Mouse (Mus musculus): ENCODE data around the gene Osbpl11. TPM values are rescaled to one million over a fixed set of nuclear protein-coding genes. Genes with fewer than 3 reads are reported as not detected.
"Not testable (repeated sequence)": the region's sequence is repeated elsewhere in the genome, so short reads cannot be mapped to it uniquely, and the experiment has no call there.

Osbpl11 gene
- polyA plus RNA-seq, 1 experiment: 21.2 TPM

GRCm38 (mm10) chr16:33192280-33192679, 7.4 kb downstream of the Osbpl11 start:
- H3K27ac ChIP-seq (ENCODE audit: insufficient read depth, low read length): no peak overlapping the region
- H3K4me3 ChIP-seq (ENCODE audit: insufficient read depth, low read length): no peak overlapping the region
- H3K4me1 ChIP-seq (ENCODE audit: control insufficient read depth, insufficient read depth, low read length): peaks cover 2% of the 10 kb centered on the region; the same call in 1 of the 2 replicates
- TF ChIP-seq POLR2A (IDR thresholded peaks at IDR 0.05; ENCODE audit: low read depth, low read length): no peak
- TF ChIP-seq CTCF (IDR thresholded peaks at IDR 0.05; ENCODE audit: borderline replicate concordance, insufficient read depth, low read length): no peak

GRCm38 (mm10) chr16:33193649-33194048, 8.8 kb downstream of the Osbpl11 start:
- Histone ChIP-seq H3K4me1 (ENCODE audit: control insufficient read depth, insufficient read depth, low read length) (peaks cover 2% of the 10 kb centered on the region; the same call in 1 of the 2 replicates), H3K4me3 (ENCODE audit: insufficient read depth, low read length) (no peak overlapping the region), H3K27ac (ENCODE audit: insufficient read depth, low read length) (no peak overlapping the region)
- TF ChIP-seq CTCF (IDR thresholded peaks at IDR 0.05; ENCODE audit: borderline replicate concordance, insufficient read depth, low read length) (0 out of 2 replicates have a peak, but pooled peaks have one; percentile 40), POLR2A (IDR thresholded peaks at IDR 0.05; ENCODE audit: low read depth, low read length) (no peak)

GRCm38 (mm10) chr16:33195686-33196313, 10.9 kb downstream of the Osbpl11 start:
- no peak overlapping the region for H3K27ac ChIP-seq (ENCODE audit: insufficient read depth, low read length)

GRCm38 (mm10) chr16:33196578-33196977, 11.7 kb downstream of the Osbpl11 start:
- no peak for TF ChIP-seq POLR2A (IDR thresholded peaks at IDR 0.05; ENCODE audit: low read depth, low read length)
- TF ChIP-seq CTCF (IDR thresholded peaks at IDR 0.05; ENCODE audit: borderline replicate concordance, insufficient read depth, low read length): no peak
- Histone ChIP-seq H3K4me3 (ENCODE audit: insufficient read depth, low read length) (no peak overlapping the region), H3K27ac (ENCODE audit: insufficient read depth, low read length) (no peak overlapping the region), H3K4me1 (ENCODE audit: control insufficient read depth, insufficient read depth, low read length) (no peaks in the 10 kb centered on the region; the same call in 1 of the 2 replicates)

More at GRCm38 (mm10) chr16:33195686-33196313, 10.9 kb downstream of the Osbpl11 start:
- TF ChIP-seq CTCF (IDR thresholded peaks at IDR 0.05; ENCODE audit: borderline replicate concordance, insufficient read depth, low read length): no peak
- TF ChIP-seq POLR2A (IDR thresholded peaks at IDR 0.05; ENCODE audit: low read depth, low read length): no peak
- Histone ChIP-seq H3K4me3 (ENCODE audit: insufficient read depth, low read length) (no peak overlapping the region), H3K4me1 (ENCODE audit: control insufficient read depth, insufficient read depth, low read length) (no peaks in the 10 kb centered on the region; the same call in 1 of the 2 replicates)

GRCm38 (mm10) chr16:33200589-33200988, 15.7 kb downstream of the Osbpl11 start:
- no peak for TF ChIP-seq CTCF (IDR thresholded peaks at IDR 0.05; ENCODE audit: borderline replicate concordance, insufficient read depth, low read length)
- no peak for TF ChIP-seq POLR2A (IDR thresholded peaks at IDR 0.05; ENCODE audit: low read depth, low read length)
- Histone ChIP-seq H3K27ac (ENCODE audit: insufficient read depth, low read length) (no peak overlapping the region), H3K4me3 (ENCODE audit: insufficient read depth, low read length) (no peak overlapping the region), H3K4me1 (ENCODE audit: control insufficient read depth, insufficient read depth, low read length) (no peaks in the 10 kb centered on the region)

GRCm38 (mm10) chr16:33210812-33211211, 25.9 kb downstream of the Osbpl11 start:
- no peak overlapping the region for H3K4me3 ChIP-seq (ENCODE audit: insufficient read depth, low read length)
- TF ChIP-seq CTCF (IDR thresholded peaks at IDR 0.05; ENCODE audit: borderline replicate concordance, insufficient read depth, low read length) (no peak), POLR2A (IDR thresholded peaks at IDR 0.05; ENCODE audit: low read depth, low read length) (no peak)
- no peak overlapping the region for H3K27ac ChIP-seq (ENCODE audit: insufficient read depth, low read length)
- H3K4me1 ChIP-seq (ENCODE audit: control insufficient read depth, insufficient read depth, low read length): peaks cover 6% of the 10 kb centered on the region; the same call in 1 of the 2 replicates

- H3K27ac ChIP-seq (ENCODE audit: insufficient read depth, low read length): no peak overlapping the region
- TF ChIP-seq CTCF (IDR thresholded peaks at IDR 0.05; ENCODE audit: borderline replicate concordance, insufficient read depth, low read length) (no peak), POLR2A (IDR thresholded peaks at IDR 0.05; ENCODE audit: low read depth, low read length) (no peak)
These were observed 31.6 kb downstream of the Osbpl11 start for GRCm38 (mm10) chr16:33216313-33217003.

GRCm38 (mm10) chr16:33217553-33218085, 32.7 kb downstream of the Osbpl11 start:
- H3K4me3 ChIP-seq (ENCODE audit: insufficient read depth, low read length); H3K4me1 ChIP-seq (ENCODE audit: control insufficient read depth, insufficient read depth, low read length); H3K27ac ChIP-seq (ENCODE audit: insufficient read depth, low read length): not testable (repeated sequence)

More at GRCm38 (mm10) chr16:33216313-33217003, 31.6 kb downstream of the Osbpl11 start:
- no peak overlapping the region for H3K4me3 ChIP-seq (ENCODE audit: insufficient read depth, low read length)
- H3K4me1 ChIP-seq (ENCODE audit: control insufficient read depth, insufficient read depth, low read length): peaks cover 6% of the 10 kb centered on the region; the same call in 1 of the 2 replicates

- Histone ChIP-seq H3K27ac (ENCODE audit: insufficient read depth, low read length) (no peak overlapping the region), H3K4me1 (ENCODE audit: control insufficient read depth, insufficient read depth, low read length) (no peaks in the 10 kb centered on the region), H3K4me3 (ENCODE audit: insufficient read depth, low read length) (no peak overlapping the region)
- no peak for TF ChIP-seq POLR2A (IDR thresholded peaks at IDR 0.05; ENCODE audit: low read depth, low read length)
- no peak for TF ChIP-seq CTCF (IDR thresholded peaks at IDR 0.05; ENCODE audit: borderline replicate concordance, insufficient read depth, low read length)
These were observed 37.6 kb downstream of the Osbpl11 start for GRCm38 (mm10) chr16:33222482-33222881.

GRCm38 (mm10) chr16:33224381-33224780, 39.5 kb downstream of the Osbpl11 start:
- TF ChIP-seq CTCF (IDR thresholded peaks at IDR 0.05; ENCODE audit: borderline replicate concordance, insufficient read depth, low read length): no peak
- no peak for TF ChIP-seq POLR2A (IDR thresholded peaks at IDR 0.05; ENCODE audit: low read depth, low read length)
- H3K4me3 ChIP-seq (ENCODE audit: insufficient read depth, low read length): no peak overlapping the region
- no peak overlapping the region for H3K27ac ChIP-seq (ENCODE audit: insufficient read depth, low read length)
- H3K4me1 ChIP-seq (ENCODE audit: control insufficient read depth, insufficient read depth, low read length): no peaks in the 10 kb centered on the region
